Mouse (Mus musculus): ENCODE measurements around the gene Mmp7. TPM values are rescaled to one million over a fixed set of nuclear protein-coding genes. Genes with fewer than 3 reads are reported as not detected.

Mmp7 gene
- polyA plus RNA-seq (2015; fragmentation: Illumina TruSeq; extraction: RNeasy Lipid Tissue Mini Kit (QIAGEN cat#74804); ENCODE audit: insufficient read depth, low read depth, low replicate concordance): 1.4 TPM

DNA sequence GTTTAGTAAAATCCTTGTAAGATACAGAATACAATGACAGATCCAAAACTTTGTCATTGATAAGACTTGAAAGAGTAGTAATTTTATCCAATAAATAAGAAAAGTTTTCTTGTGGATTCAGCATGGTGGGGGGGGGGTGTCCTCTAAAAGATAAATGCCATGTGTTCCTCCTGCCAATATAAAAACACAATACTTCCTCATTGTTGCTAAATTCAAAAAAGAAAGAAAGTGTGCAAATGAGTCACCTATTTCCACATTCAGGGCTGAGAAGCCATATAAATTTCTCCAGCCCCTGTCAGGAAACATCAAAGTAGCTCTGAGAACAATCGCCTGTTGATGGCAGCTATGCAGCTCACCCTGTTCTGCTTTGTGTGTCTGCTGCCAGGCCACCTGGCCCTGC, at the start of gene Mmp7:
TSS of gene Mmp7 (plus strand) at position 301 of the 400 bp plus-strand sequence.

Other genes starting within 250 kb of the Mmp7 start
- gene Mmp3, start 246.3 kb upstream of the Mmp7 start, polyA plus RNA-seq (2015; fragmentation: Illumina TruSeq; extraction: RNeasy Lipid Tissue Mini Kit (QIAGEN cat#74804); ENCODE audit: insufficient read depth, low read depth, low replicate concordance): 3.4 TPM
- gene Mmp10, start 189.7 kb upstream of the Mmp7 start, polyA plus RNA-seq (2015; fragmentation: Illumina TruSeq; extraction: RNeasy Lipid Tissue Mini Kit (QIAGEN cat#74804); ENCODE audit: insufficient read depth, low read depth, low replicate concordance): not detected
- gene Mmp8, start 133.6 kb upstream of the Mmp7 start, polyA plus RNA-seq (2015; fragmentation: Illumina TruSeq; extraction: RNeasy Lipid Tissue Mini Kit (QIAGEN cat#74804); ENCODE audit: insufficient read depth, low read depth, low replicate concordance): not detected
- gene Mmp27, start 120.7 kb upstream of the Mmp7 start, polyA plus RNA-seq (2015; fragmentation: Illumina TruSeq; extraction: RNeasy Lipid Tissue Mini Kit (QIAGEN cat#74804); ENCODE audit: insufficient read depth, low read depth, low replicate concordance): not detected
- gene Mmp20, start 63.9 kb upstream of the Mmp7 start, polyA plus RNA-seq (2015; fragmentation: Illumina TruSeq; extraction: RNeasy Lipid Tissue Mini Kit (QIAGEN cat#74804); ENCODE audit: insufficient read depth, low read depth, low replicate concordance): not detected
- gene Tmem123, start 72.0 kb downstream of the Mmp7 start, polyA plus RNA-seq (2015; fragmentation: Illumina TruSeq; extraction: RNeasy Lipid Tissue Mini Kit (QIAGEN cat#74804); ENCODE audit: insufficient read depth, low read depth, low replicate concordance): 11.1 TPM
- gene Birc2, start 145.0 kb downstream of the Mmp7 start, polyA plus RNA-seq (2015; fragmentation: Illumina TruSeq; extraction: RNeasy Lipid Tissue Mini Kit (QIAGEN cat#74804); ENCODE audit: insufficient read depth, low read depth, low replicate concordance): 15.7 TPM
- 7.4 TPM for gene Birc3, start 181.1 kb downstream of the Mmp7 start, polyA plus RNA-seq (2015; fragmentation: Illumina TruSeq; extraction: RNeasy Lipid Tissue Mini Kit (QIAGEN cat#74804); ENCODE audit: insufficient read depth, low read depth, low replicate concordance)